ENCODE assay signal across 10 mouse cellular contexts in the genomic region with DNA sequence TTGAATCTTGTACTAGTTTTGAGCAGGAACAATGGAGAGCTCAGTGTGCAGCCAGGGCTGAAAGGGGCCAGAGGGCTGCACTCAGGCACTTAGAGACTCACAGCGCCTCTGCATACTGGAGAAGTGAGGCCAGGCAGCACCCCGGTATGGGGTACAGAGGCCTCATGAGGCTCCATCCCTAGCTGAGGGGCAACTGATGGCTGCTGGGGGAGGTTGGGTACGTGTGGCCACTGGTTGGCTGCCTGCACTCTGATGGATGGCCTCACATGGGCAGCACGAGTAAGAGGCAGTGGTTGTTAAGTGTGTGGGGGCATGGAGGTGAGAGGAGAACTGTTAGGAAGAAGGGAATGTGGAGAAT. TPM values are rescaled to one million over a fixed set of nuclear protein-coding genes. Genes with fewer than 3 reads are reported as not detected.
DNase-seq lines count a peak whose midpoint lies in the region; ATAC-seq and TF ChIP-seq lines count a peak whose summit lies in the region.
"Had no signal": no experiment of that assay in that cellular context is flagged by ENCODE, and none has a peak within 500 bp of the region (broad histone marks: within the 10 kb centered on the region; RNA-seq: fewer than 3 reads in every experiment).

No protein-coding gene starts in this region.

- no peak for TF ChIP-seq EP300 in MEL (IDR thresholded peaks at IDR 0.05; ENCODE audit: low read depth in 1 of 2, low read length in 2 of 2)

- CTCF ChIA-PET in Patski (lab: Charles Lee), result interaction anchor here (1.5 to 3.1 kb wide), 2 partner anchors 13 to 145 kb away, joined by 3 to 13 read pairs; no protein-coding TSS in a partner anchor

- DNase-seq in MEL (ENCODE audit: low read depth, low spot score) (no peak), Patski (ENCODE audit: low read depth, low spot score) (no peak)
- DNase-seq in liver, embryonic 13.5 days, result peak; percentile 39
- no peak for DNase-seq in urinary bladder, adult 18-20 months (ENCODE audit: low spot score in 2 of 2)
- no peak for DNase-seq in cerebellum, postnatal 36 days
- DNase-seq in kidney, postnatal 36 days, result no peak
- DNase-seq: cerebellum, adult 11 months; thymus, postnatal 4 days had no signal

- H3K9ac ChIP-seq in MEL (ENCODE audit: control insufficient read depth, low read depth, low read length, poor library complexity, severe bottlenecking), result peak overlapping the region; percentile 59
- 0 out of 2 replicates have a peak overlapping the region, but pooled peaks have one; percentile 21 for H3K9ac ChIP-seq in forebrain, embryonic 13.5 days
- H3K9ac ChIP-seq in liver, embryonic 13.5 days, result peak overlapping the region; percentile 66

- TF ChIP-seq RAD21 in MEL (IDR thresholded peaks at IDR 0.05; ENCODE audit: low read depth, low read length), result no peak

- no peak; a peak in 1 of 4 replicates for TF ChIP-seq POLR2A in MEL (IDR thresholded peaks at IDR 0.05; ENCODE audit: control insufficient read depth in 1 of 2, insufficient read depth in 1 of 2, low read depth in 1 of 2, low read length in 2 of 2, poor library complexity in 1 of 2)

- no peak for TF ChIP-seq CTCF in MEL (IDR thresholded peaks at IDR 0.05 in 2 of 3, conservative IDR thresholded peaks at IDR 0.05 in 1 of 3; ENCODE audit: control insufficient read depth in 1 of 3, insufficient read depth in 1 of 3, low read depth in 2 of 3, low read length in 3 of 3, poor library complexity in 1 of 3, severe bottlenecking in 1 of 3)
- no peak for TF ChIP-seq CTCF in Patski (IDR thresholded peaks at IDR 0.05)

- H3K4me3 ChIP-seq in MEL (ENCODE audit: control insufficient read depth in 1 of 2, insufficient read depth in 1 of 2, low read depth in 2 of 2, low read length in 2 of 2), result peak overlapping the region; percentile 2 to 13; a peak in 2 of 4 replicates
- H3K4me3 ChIP-seq in forebrain, embryonic 13.5 days, result no peak overlapping the region
- H3K4me3 ChIP-seq in liver, embryonic 13.5 days (replicated peaks), result peak overlapping the region; percentile 39
- H3K4me3 ChIP-seq: myocyte had no signal

- no peaks in the 10 kb centered on the region for H3K27me3 ChIP-seq in MEL (ENCODE audit: control insufficient read depth in 1 of 2, insufficient read depth in 2 of 2, low read length in 2 of 2)
- no peaks in the 10 kb centered on the region for H3K27me3 ChIP-seq in Patski
- H3K27me3 ChIP-seq in forebrain, embryonic 13.5 days, result no peaks in the 10 kb centered on the region
- H3K27me3 ChIP-seq in liver, embryonic 13.5 days, result no peaks in the 10 kb centered on the region

- H3K4me1 ChIP-seq in MEL (ENCODE audit: control insufficient read depth in 1 of 2, insufficient read depth in 2 of 2, low read length in 2 of 2), result peaks cover 35 to 47% of the 10 kb centered on the region in 2 experiments
- peaks cover 10% of the 10 kb centered on the region for H3K4me1 ChIP-seq in forebrain, embryonic 13.5 days
- peaks cover 57% of the 10 kb centered on the region for H3K4me1 ChIP-seq in liver, embryonic 13.5 days (replicated peaks)

- H3K4me2 ChIP-seq in forebrain, embryonic 13.5 days, result no peak overlapping the region
- peak overlapping the region; percentile 72 for H3K4me2 ChIP-seq in liver, embryonic 13.5 days

- peak overlapping the region; percentile 99 for H3K27ac ChIP-seq in MEL (ENCODE audit: control insufficient read depth, low read depth, low read length)
- H3K27ac ChIP-seq in forebrain, embryonic 13.5 days, result peak overlapping the region; percentile 57; the same call in 1 of the 2 replicates
- peak overlapping the region; percentile 93 for H3K27ac ChIP-seq in liver, embryonic 13.5 days

- peaks cover 36% of the 10 kb centered on the region for H3K79me2 ChIP-seq in MEL (ENCODE audit: control insufficient read depth, insufficient read depth, low read length, poor library complexity)

- H3K9me3 ChIP-seq in MEL (replicated peaks; ENCODE audit: insufficient read depth, low read length), result no peaks in the 10 kb centered on the region
- no peaks in the 10 kb centered on the region for H3K9me3 ChIP-seq in forebrain, embryonic 13.5 days (replicated peaks)
- no peaks in the 10 kb centered on the region for H3K9me3 ChIP-seq in liver, embryonic 13.5 days (replicated peaks)

- peaks cover 25 to 62% of the 10 kb centered on the region in 2 experiments for H3K36me3 ChIP-seq in MEL (ENCODE audit: control insufficient read depth in 1 of 2, insufficient read depth in 2 of 2, low read length in 2 of 2)
- peaks cover 26% of the 10 kb centered on the region for H3K36me3 ChIP-seq in forebrain, embryonic 13.5 days (ENCODE audit: poor library complexity, severe bottlenecking)
- peaks cover 29% of the 10 kb centered on the region for H3K36me3 ChIP-seq in liver, embryonic 13.5 days

- in situ Hi-C loops in Patski (cut with MboI; ENCODE audit: low pct_unique_long_range_greater_than_20kb), result no loop called here

- POLR2A ChIA-PET in Patski (lab: Charles Lee), result no interaction called here

- 3% methylated on average over 4 of the region's 4 CpGs for WGBS in forebrain, embryonic 13.5 days
- 20% methylated on average over 4 of the region's 4 CpGs for WGBS in liver, embryonic 13.5 days (ENCODE audit: insufficient replicate concordance)

- ATAC-seq in Patski, result peak; percentile 95
- ATAC-seq in forebrain, embryonic 13.5 days, result peak; percentile 80
- ATAC-seq in liver, embryonic 13.5 days (ENCODE audit: low read depth), result peak; percentile 78

TF ChIP-seq in MEL, 35 proteins besides CTCF, POLR2A, EP300 and RAD21:
- no peak for TF ChIP-seq USF2 (IDR thresholded peaks at IDR 0.05; ENCODE audit: borderline replicate concordance in 1 of 2, insufficient read depth in 1 of 2, low read depth in 1 of 2, low read length in 2 of 2)
- no peak for TF ChIP-seq BHLHE40 (IDR thresholded peaks at IDR 0.05; ENCODE audit: borderline replicate concordance, low read depth, low read length)
- no peak for TF ChIP-seq MAX (IDR thresholded peaks at IDR 0.05; ENCODE audit: low read length)
- TF ChIP-seq ETS1 (IDR thresholded peaks at IDR 0.05; ENCODE audit: low read depth, low read length), result no peak
- no peak for TF ChIP-seq CHD1 (IDR thresholded peaks at IDR 0.05; ENCODE audit: low read depth, low read length)
- no peak for TF ChIP-seq ZMIZ1 (IDR thresholded peaks at IDR 0.05; ENCODE audit: low read depth, low read length)
- no peak for TF ChIP-seq ELF1 (IDR thresholded peaks at IDR 0.05; ENCODE audit: low read depth, low read length)
- no peak for TF ChIP-seq POLR2AphosphoS2 (IDR thresholded peaks at IDR 0.05; ENCODE audit: low read length)
- no peak for TF ChIP-seq TCF12 (IDR thresholded peaks at IDR 0.05; ENCODE audit: low read depth, low read length)

RNA-seq across cellular contexts. Expression of gene 1810049J17Rik, which starts 19.7 kb away (rescaled TPM):
- 17.9 and 23.9 TPM in 2 replicates for total RNA-seq in MEL (2012; rRNA removed)
- polyA plus RNA-seq in MEL (2012; ENCODE audit: insufficient read depth in 1 of 2, insufficient read length in 2 of 2, low read depth in 1 of 2, low replicate concordance in 2 of 2, missing spikeins in 1 of 2) (not detected), Patski (2021) (2.0 TPM)
- 0.81 TPM in 1 of 2 replicates, not detected in the other for polyA plus RNA-seq in forebrain, embryonic 13.5 days (2015; fragmentation: Nextera tagmentation; extraction: Ambion mirVana)
- polyA plus RNA-seq in liver, embryonic 13.5 days (2015; fragmentation: Nextera tagmentation; extraction: Ambion mirVana), result 0.29 and 1.7 TPM in 2 replicates

RNA-seq across cellular contexts. Expression of gene Golph3, which starts 20.1 kb away (rescaled TPM):
- total RNA-seq in MEL (2012; rRNA removed), result 99.2 and 113 TPM in 2 replicates
- 100 to 1,000 TPM in 1 of 2 experiments, 10 to 100 TPM in 1; 81.1 to 149 TPM for polyA plus RNA-seq in MEL (2012; ENCODE audit: insufficient read depth in 1 of 2, insufficient read length in 2 of 2, low read depth in 1 of 2, low replicate concordance in 2 of 2, missing spikeins in 1 of 2)
- polyA plus RNA-seq in Patski (2021), result 106 TPM
- polyA plus RNA-seq in forebrain, embryonic 13.5 days (2015; fragmentation: Nextera tagmentation; extraction: Ambion mirVana), result 62.4 and 63.8 TPM in 2 replicates
- polyA plus RNA-seq in liver, embryonic 13.5 days (2015; fragmentation: Nextera tagmentation; extraction: Ambion mirVana), result 51.6 and 66.2 TPM in 2 replicates
